Mouse (Mus musculus) testis, adult 2 months (tissue): ENCODE data around the gene Nxnl2. TPM values are rescaled to one million over a fixed set of nuclear protein-coding genes. Genes with fewer than 3 reads are reported as not detected.

Source experiments
- H3K27ac ChIP-seq: fragments of 200-500 bp; 2 replicates; pipeline ENCODE4 v1.5.1; 2012; ENCODE audit warnings: low read depth, low read length; ENCODE audit not compliant: control insufficient read depth, insufficient read depth
- H3K27me3 ChIP-seq: fragments of 200-500 bp; 2 replicates; pipeline ENCODE4 v1.6.1; 2012; ENCODE audit warnings: mild to moderate bottlenecking, low read length, moderate library complexity; ENCODE audit not compliant: control insufficient read depth, insufficient read depth
- H3K36me3 ChIP-seq: fragments of 200-500 bp; 2 replicates; pipeline ENCODE4 v1.6.1; 2012; ENCODE audit warnings: mild to moderate bottlenecking, low read length; ENCODE audit not compliant: control insufficient read depth, insufficient read depth
- H3K4me1 ChIP-seq: fragments of 200-500 bp; 2 replicates; pipeline ENCODE4 v1.6.1; 2012; ENCODE audit warnings: low read length; ENCODE audit not compliant: control insufficient read depth, insufficient read depth
- H3K4me3 ChIP-seq: fragments of 200-500 bp; 2 replicates; pipeline ENCODE4 v1.5.1; 2012; ENCODE audit warnings: low read depth, mild to moderate bottlenecking, low read length, moderate library complexity, mixed read lengths; ENCODE audit not compliant: control insufficient read depth
- CTCF ChIP-seq: fragments of 200-500 bp; IDR thresholded peaks from 2 replicates; pipeline ENCODE4 v1.5.1; 2012; ENCODE audit warnings: low read depth, mild to moderate bottlenecking, inconsistent platforms, low read length, moderate library complexity; ENCODE audit not compliant: control insufficient read depth, insufficient read depth, insufficient replicate concordance
- POLR2A ChIP-seq: fragments of 200-500 bp; IDR thresholded peaks from 2 replicates; pipeline ENCODE4 v1.6.1; 2012; ENCODE audit warnings: low read depth, mild to moderate bottlenecking, inconsistent platforms, low read length, moderate library complexity; ENCODE audit not compliant: control insufficient read depth
- polyA plus RNA-seq: library from polyadenylated mRNA; depleted of rRNA; stranded (reverse); fragments of >200 nt; gene quantifications from 2 replicates; pipeline ENCODE4 v1.2.3, GENCODE M21; 2012

Nxnl2 gene
- polyA plus RNA-seq, 1 experiment: 7.0 TPM

DNA sequence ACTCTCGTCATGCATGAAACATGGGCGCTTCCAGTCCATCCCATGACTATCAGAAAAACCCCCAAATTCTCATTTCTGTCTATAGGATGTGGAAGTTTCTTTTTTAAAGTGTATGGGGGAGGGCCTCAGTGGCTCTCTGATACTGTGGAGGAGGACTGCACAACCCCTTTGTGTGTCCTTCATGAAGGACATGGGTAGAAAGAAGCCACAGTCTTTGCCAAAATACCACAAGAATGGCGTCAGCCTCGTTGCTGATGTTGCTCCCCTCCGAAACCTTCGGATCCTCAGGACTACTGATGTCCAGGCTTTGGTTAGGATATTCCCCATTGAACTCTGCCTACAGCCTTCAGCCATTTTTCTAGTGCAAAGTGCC is 14.8 kb upstream of the Nxnl2 start:
- no peaks in the 10 kb centered on the region for H3K36me3 ChIP-seq
- H3K27me3 ChIP-seq: no peaks in the 10 kb centered on the region
- no peak overlapping the region for H3K27ac ChIP-seq
- TF ChIP-seq CTCF (no peak), POLR2A (no peak)
- peaks cover 2% of the 10 kb centered on the region; the same call in 1 of the 2 replicates for H3K4me1 ChIP-seq
- H3K4me3 ChIP-seq: no peak overlapping the region

GRCm38 (mm10) chr13:51157291-51157690 is 13.5 kb upstream of the Nxnl2 start:
- Histone ChIP-seq H3K27ac (no peak overlapping the region), H3K4me3 (no peak overlapping the region), H3K27me3 (no peaks in the 10 kb centered on the region), H3K4me1 (peaks cover 2% of the 10 kb centered on the region; the same call in 1 of the 2 replicates), H3K36me3 (no peaks in the 10 kb centered on the region)
- TF ChIP-seq POLR2A (no peak), CTCF (no peak)

GRCm38 (mm10) chr13:51161672-51162071 is 9.2 kb upstream of the Nxnl2 start:
- Histone ChIP-seq H3K36me3 (no peaks in the 10 kb centered on the region), H3K27me3 (no peaks in the 10 kb centered on the region), H3K4me3 (no peak overlapping the region), H3K4me1 (peaks cover 2% of the 10 kb centered on the region; the same call in 1 of the 2 replicates), H3K27ac (no peak overlapping the region)
- no peak for TF ChIP-seq POLR2A
- no peak for TF ChIP-seq CTCF

GRCm38 (mm10) chr13:51162246-51162645 is 8.6 kb upstream of the Nxnl2 start:
- Histone ChIP-seq H3K36me3 (no peaks in the 10 kb centered on the region), H3K4me1 (peaks cover 2% of the 10 kb centered on the region; the same call in 1 of the 2 replicates), H3K4me3 (no peak overlapping the region), H3K27me3 (no peaks in the 10 kb centered on the region), H3K27ac (no peak overlapping the region)
- TF ChIP-seq CTCF (no peak), POLR2A (no peak)

GRCm38 (mm10) chr13:51166711-51167110 is 4.1 kb upstream of the Nxnl2 start:
- Histone ChIP-seq H3K27me3 (no peaks in the 10 kb centered on the region), H3K4me3 (no peak overlapping the region), H3K27ac (no peak overlapping the region), H3K36me3 (no peaks in the 10 kb centered on the region), H3K4me1 (peaks cover 15% of the 10 kb centered on the region)
- no peak for TF ChIP-seq POLR2A
- TF ChIP-seq CTCF: no peak

GRCm38 (mm10) chr13:51170215-51170614 is 607 bp upstream of the Nxnl2 start:
- no peak overlapping the region for H3K4me3 ChIP-seq
- no peaks in the 10 kb centered on the region for H3K27me3 ChIP-seq
- TF ChIP-seq CTCF (no peak), POLR2A (no peak)

GRCm38 (mm10) chr13:51172601-51173000 is 1.8 kb downstream of the Nxnl2 start:
- Histone ChIP-seq H3K4me3 (no peak overlapping the region), H3K36me3 (no peaks in the 10 kb centered on the region), H3K27ac (no peak overlapping the region), H3K4me1 (peaks cover 17% of the 10 kb centered on the region), H3K27me3 (no peaks in the 10 kb centered on the region)
- TF ChIP-seq CTCF (no peak), POLR2A (no peak)

More at GRCm38 (mm10) chr13:51170215-51170614, 607 bp upstream of the Nxnl2 start:
- no peaks in the 10 kb centered on the region for H3K36me3 ChIP-seq
- H3K27ac ChIP-seq: no peak overlapping the region
- H3K4me1 ChIP-seq: peaks cover 17% of the 10 kb centered on the region

DNA sequence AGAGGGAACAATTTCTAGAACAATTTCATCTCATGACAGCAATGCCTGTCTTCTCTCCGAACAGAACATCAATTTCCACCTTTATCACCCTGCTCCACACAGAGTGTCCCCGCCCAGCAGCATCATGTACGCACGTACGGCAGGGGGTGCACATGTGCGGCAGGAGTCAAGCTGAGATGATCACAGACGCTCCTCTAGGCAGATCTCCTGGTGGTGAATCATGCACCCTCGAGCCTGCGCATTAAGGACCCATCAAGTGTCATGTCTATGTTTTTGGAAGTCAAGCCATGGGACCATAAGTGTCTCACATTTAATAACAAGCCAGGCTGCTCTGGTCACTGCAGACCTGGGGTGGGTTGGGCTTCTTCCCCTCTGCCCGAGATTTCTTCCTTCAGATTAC is 8.1 kb downstream of the Nxnl2 start:
- H3K27ac ChIP-seq: no peak overlapping the region
- TF ChIP-seq POLR2A (no peak), CTCF (no peak)

More for the DNA sequence above, 8.1 kb downstream of the Nxnl2 start:
- H3K4me1 ChIP-seq: no peaks in the 10 kb centered on the region
- H3K27me3 ChIP-seq: no peaks in the 10 kb centered on the region
- no peaks in the 10 kb centered on the region for H3K36me3 ChIP-seq
- H3K4me3 ChIP-seq: no peak overlapping the region
